Mouse (Mus musculus) embryonic facial prominence, embryonic 11.5 days (tissue): ENCODE results near the gene Pxt1. TPM values are rescaled to one million over a fixed set of nuclear protein-coding genes. Genes with fewer than 3 reads are reported as not detected.
"Not testable (repeated sequence)": the region's sequence is repeated elsewhere in the genome, so short reads cannot be mapped to it uniquely, and the experiment has no call there.

Experiments
- ATAC-seq: fragments of 200-750 bp; cut with Nextera tagmentation; replicated peaks from 2 replicates; pipeline ENCODE4 v1.8.0; 2017; ENCODE audit warnings: low read depth; ENCODE audit not compliant: insufficient number of reproducible peaks, low FRiP score, low TSS enrichment
- DNase-seq: peaks from one replicate; pipeline ENCODE4 v3.0.0-alpha.2; 2015; ENCODE audit warnings: low spot score
- H3K27ac ChIP-seq: fragments of 300-500 bp; sonication (generic); replicated peaks from 2 replicates; pipeline ENCODE4 v1.5.1; 2014; ENCODE audit warnings: mild to moderate bottlenecking, low read depth, low read length, control low read depth
- H3K27me3 ChIP-seq: fragments of 300-500 bp; sonication (generic); 2 replicates; pipeline ENCODE4 v1.6.1; 2014; ENCODE audit warnings: mild to moderate bottlenecking, low read length, moderate library complexity, mixed read lengths; ENCODE audit not compliant: control insufficient read depth, insufficient read depth
- H3K36me3 ChIP-seq: fragments of 300-500 bp; sonication (generic); replicated peaks from 2 replicates; pipeline ENCODE4 v1.6.1; 2014; ENCODE audit warnings: low read depth, mild to moderate bottlenecking, low read length, moderate library complexity, mixed read lengths; ENCODE audit not compliant: control insufficient read depth, insufficient read depth
- H3K4me1 ChIP-seq: fragments of 300-500 bp; sonication (generic); 2 replicates; pipeline ENCODE4 v1.6.1; 2014; ENCODE audit warnings: low read length, mixed read lengths; ENCODE audit not compliant: control insufficient read depth, insufficient read depth
- H3K4me2 ChIP-seq: fragments of 300-500 bp; sonication (generic); 2 replicates; pipeline ENCODE4 v1.6.1; 2014; ENCODE audit warnings: low read depth, mild to moderate bottlenecking, control low read depth, low read length, moderate library complexity
- H3K4me3 ChIP-seq: fragments of 300-500 bp; sonication (generic); 2 replicates; pipeline ENCODE4 v1.5.1; 2014; ENCODE audit warnings: low read depth, low read length, control low read depth
- H3K9ac ChIP-seq: fragments of 300-500 bp; sonication (generic); replicated peaks from 2 replicates; pipeline ENCODE4 v1.6.1; 2014; ENCODE audit warnings: mild to moderate bottlenecking, control low read depth, low read length
- H3K9me3 ChIP-seq: fragments of 300-500 bp; sonication (generic); replicated peaks from 2 replicates; pipeline ENCODE4 v1.6.1; 2016; ENCODE audit warnings: mild to moderate bottlenecking, low read length, inconsistent platforms, mixed read lengths; ENCODE audit not compliant: control insufficient read depth
- WGBS: fragments of 180-500 bp; shearing (Covaris S2); extraction: QIAGEN DNeasy Blood & Tissue Kit; methylation state at CpG from one replicate; pipeline ENCODE4 v1.1.7; 2014; 5-methylcytosine and 5-hydroxymethylcytosine counted together
- polyA plus RNA-seq: library from polyadenylated mRNA; unstranded; fragments of >200 nt; fragmentation: Nextera tagmentation; extraction: Ambion mirVana; gene quantifications from 2 replicates; pipeline ENCODE4 v1.2.1, GENCODE M21; 2014

Gene Pxt1
- not detected in 2 replicates for polyA plus RNA-seq

DNA sequence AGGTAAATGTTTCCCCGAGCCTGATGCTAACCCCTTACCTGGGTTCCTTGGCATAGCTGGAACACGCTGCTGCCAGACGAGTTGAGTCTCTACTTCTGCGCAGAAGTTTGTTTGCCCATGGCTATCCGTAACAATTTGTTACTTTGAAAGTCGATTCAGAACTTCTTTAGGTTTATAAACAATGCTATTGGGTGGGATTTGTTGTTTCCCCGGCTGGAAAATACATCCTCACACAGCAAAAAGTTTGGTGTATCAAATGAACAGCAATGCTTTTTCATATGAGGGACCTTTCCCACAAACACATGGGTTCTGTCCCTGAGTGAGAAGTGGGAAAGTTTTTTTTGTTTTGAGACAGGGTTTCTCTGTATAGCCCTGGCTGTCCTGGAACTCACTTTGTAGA is at the start of gene Pxt1:
Gene Pxt1, minus strand, starts transcription at position 101 of the 400 bp plus-strand sequence.
- Histone ChIP-seq H3K27ac (no peak within 1 kb of the TSS), H3K4me1 (no peaks in the 10 kb centered on the region), H3K36me3 (no peaks in the 10 kb centered on the region), H3K4me3 (no peak within 1 kb of the TSS), H3K4me2 (no peak within 1 kb of the TSS), H3K9me3 (no peaks in the 10 kb centered on the region), H3K9ac (no peak within 1 kb of the TSS), H3K27me3 (no peaks in the 10 kb centered on the region)
- DNase-seq = no peak
- WGBS = 87% methylated on average over 7 of the region's 7 CpGs
- ATAC-seq = no peak

DNA sequence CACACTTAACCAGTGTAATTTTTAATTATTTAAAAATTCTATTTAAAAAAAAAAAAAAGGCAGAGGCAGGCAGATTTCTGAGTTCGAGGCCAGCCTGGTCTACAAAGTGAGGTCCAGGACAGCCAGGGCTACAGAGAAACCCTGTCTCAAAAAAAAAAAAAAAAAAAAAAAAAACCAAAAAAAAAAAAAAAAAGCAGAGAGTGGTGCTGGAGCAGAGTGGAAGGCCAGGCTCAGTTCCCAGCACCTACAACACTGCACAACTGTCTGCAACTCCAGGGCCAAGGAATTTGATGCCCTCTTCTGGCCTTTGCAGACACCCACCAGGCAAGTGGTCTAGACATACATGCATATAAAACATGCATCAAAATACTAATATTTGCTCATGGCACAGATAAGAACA is 49.4 kb upstream of the Pxt1 start:
- not testable (repeated sequence) for H3K9ac ChIP-seq, H3K27me3 ChIP-seq, H3K9me3 ChIP-seq, ATAC-seq, H3K4me3 ChIP-seq, H3K27ac ChIP-seq, H3K4me2 ChIP-seq, H3K36me3 ChIP-seq, H3K4me1 ChIP-seq, DNase-seq
- WGBS = 95% methylated on average over 1 of the region's 1 CpGs

DNA sequence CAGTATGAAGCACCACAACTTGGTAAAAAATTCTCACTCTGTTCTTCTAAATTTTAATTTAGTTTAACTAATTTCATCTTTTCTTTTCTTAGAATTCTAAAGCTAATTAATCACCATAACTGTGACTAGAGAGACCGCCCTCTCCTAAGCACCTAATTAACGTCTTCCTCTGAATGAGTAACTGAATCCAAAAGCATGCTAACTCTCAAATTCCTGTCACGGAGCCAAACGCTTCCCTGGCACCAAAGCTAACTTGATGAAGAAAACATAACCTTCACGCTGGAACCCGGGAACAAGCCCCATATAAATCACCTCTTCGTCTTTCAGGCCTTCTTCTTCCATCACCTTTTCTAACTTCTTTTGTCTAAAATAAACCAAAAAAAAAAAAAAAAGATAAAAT is 48.5 kb upstream of the Pxt1 start:
- no peak overlapping the region for H3K4me2 ChIP-seq
- no peaks in the 10 kb centered on the region for H3K9me3 ChIP-seq
- H3K27me3 ChIP-seq = no peaks in the 10 kb centered on the region
- H3K4me3 ChIP-seq = no peak overlapping the region
- no peak overlapping the region for H3K27ac ChIP-seq
- no peak overlapping the region for H3K9ac ChIP-seq
- peaks cover 3% of the 10 kb centered on the region; the same call in 1 of the 2 replicates for H3K36me3 ChIP-seq
- no peak for ATAC-seq
- H3K4me1 ChIP-seq = no peaks in the 10 kb centered on the region
- 86% methylated on average over 7 of the region's 7 CpGs for WGBS
- no peak for DNase-seq

DNA sequence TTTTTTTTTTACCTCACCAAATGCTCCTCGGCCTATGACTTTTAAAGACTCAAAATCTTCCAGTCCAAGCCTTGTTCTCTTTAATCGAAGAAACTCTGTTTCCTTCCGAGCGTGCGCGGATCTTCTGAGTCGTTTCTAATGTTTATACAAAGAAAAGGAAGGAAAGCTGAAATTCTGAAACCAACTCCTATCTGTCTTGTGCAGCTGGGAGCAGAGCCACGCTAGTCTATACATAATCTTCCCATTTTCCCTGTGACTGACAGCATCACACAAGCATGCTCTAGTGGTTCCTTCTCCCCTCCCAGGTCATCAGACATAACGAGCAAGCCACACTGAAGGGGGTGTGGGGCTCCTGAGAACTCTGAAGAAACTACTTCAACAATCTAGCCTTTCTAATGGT is 47.6 kb upstream of the Pxt1 start:
- WGBS = 92% methylated on average over 9 of the region's 9 CpGs
- Histone ChIP-seq H3K4me1 (no peaks in the 10 kb centered on the region), H3K9ac (no peak overlapping the region), H3K27ac (no peak overlapping the region), H3K4me2 (no peak overlapping the region), H3K4me3 (no peak overlapping the region), H3K9me3 (no peaks in the 10 kb centered on the region), H3K27me3 (no peaks in the 10 kb centered on the region), H3K36me3 (peaks cover 3% of the 10 kb centered on the region; the same call in 1 of the 2 replicates)
- DNase-seq (no peak), ATAC-seq (no peak)

DNA sequence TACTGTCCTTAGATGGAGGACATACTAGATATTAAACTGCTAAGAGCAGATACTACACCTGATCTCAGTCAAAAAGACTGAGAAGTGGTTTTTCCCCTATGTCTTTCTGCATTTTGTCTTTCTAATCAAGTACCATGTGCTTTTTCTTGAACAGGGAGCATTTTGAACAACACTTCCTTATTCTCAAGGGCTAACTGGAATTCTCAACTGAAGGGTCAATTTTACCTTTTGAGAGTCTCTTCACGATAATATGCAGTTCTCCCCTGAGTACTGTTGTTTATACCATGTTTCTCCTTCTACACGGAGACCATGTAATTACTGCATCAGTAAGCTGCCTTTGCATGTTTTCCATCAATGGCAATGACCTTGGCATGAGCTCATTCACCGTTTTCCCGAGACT is 46.4 kb upstream of the Pxt1 start:
- Histone ChIP-seq H3K4me3 (no peak overlapping the region), H3K9me3 (no peaks in the 10 kb centered on the region), H3K27me3 (no peaks in the 10 kb centered on the region), H3K9ac (no peak overlapping the region), H3K4me1 (no peaks in the 10 kb centered on the region), H3K36me3 (peaks cover 3% of the 10 kb centered on the region; the same call in 1 of the 2 replicates), H3K27ac (no peak overlapping the region), H3K4me2 (no peak overlapping the region)
- no peak for DNase-seq
- ATAC-seq = no peak
- 75% methylated on average over 4 of the region's 4 CpGs for WGBS

DNA sequence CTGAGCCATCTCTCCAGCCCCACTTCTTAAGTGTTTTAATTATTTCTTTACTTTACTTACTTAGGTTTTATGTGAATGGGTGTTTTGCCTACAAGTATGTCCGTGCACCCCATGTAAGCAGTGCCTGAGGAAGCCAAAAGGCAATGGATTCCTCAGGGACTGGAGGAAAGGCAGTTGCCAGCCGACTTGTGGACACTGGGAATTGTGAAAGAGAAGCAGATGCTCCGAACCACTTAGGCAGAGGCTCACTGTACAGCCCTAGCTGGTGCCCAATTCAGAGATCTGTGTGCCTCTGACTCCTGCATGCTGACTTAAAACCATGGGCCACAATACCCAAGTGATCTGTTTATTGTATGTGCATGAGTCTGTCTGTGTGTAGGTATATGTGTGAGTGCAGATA is 45.4 kb upstream of the Pxt1 start:
- 78% methylated on average over 3 of the region's 3 CpGs for WGBS
- H3K4me2 ChIP-seq = no peak overlapping the region
- H3K4me3 ChIP-seq = no peak overlapping the region
- no peaks in the 10 kb centered on the region for H3K4me1 ChIP-seq
- no peak overlapping the region for H3K27ac ChIP-seq
- no peak overlapping the region for H3K9ac ChIP-seq
- no peak for DNase-seq
- H3K9me3 ChIP-seq = no peaks in the 10 kb centered on the region
- no peak for ATAC-seq
- no peaks in the 10 kb centered on the region for H3K27me3 ChIP-seq
- H3K36me3 ChIP-seq = no peaks in the 10 kb centered on the region; the same call in 1 of the 2 replicates

DNA sequence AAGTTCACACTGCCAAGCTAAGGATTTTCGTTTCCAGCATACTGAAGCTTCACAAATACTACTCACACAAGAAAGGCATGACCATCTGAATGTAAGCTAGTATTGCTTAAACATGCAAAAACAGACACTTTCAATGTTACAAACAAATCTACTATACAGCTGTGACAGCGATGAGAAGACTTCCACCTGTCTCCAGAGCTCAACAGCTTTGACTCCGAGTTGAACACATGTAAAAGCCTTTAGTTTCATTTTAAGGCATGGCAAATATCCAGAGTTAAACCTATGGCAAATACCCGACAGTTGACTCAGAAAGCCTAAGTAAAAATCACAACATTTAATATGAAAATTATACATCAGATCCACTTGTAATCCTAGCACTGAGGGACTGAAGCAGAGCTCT is 44.7 kb upstream of the Pxt1 start:
- no peaks in the 10 kb centered on the region; the same call in 1 of the 2 replicates for H3K36me3 ChIP-seq
- 90% methylated on average over 4 of the region's 4 CpGs for WGBS

DNA sequence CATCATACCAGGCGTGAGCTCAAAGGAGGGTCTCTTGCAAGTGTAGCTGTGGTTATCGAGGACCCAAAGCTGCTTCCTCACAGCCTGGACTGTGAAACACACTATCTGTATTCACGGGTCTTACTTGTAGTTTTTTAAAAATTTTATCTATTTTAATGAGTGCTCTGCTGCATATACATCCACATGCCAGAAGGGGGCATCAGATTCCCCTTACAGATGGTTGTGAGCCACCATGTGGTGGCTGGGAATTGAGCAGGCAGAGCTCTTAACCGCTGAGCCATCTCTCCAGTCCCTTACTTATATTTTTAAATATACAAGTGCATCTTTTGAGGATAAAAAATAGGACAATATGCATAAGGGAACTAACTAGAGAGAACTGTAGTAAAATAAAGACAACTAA is 44.1 kb upstream of the Pxt1 start:
- no peaks in the 10 kb centered on the region for H3K4me1 ChIP-seq
- no peaks in the 10 kb centered on the region; the same call in 1 of the 2 replicates for H3K36me3 ChIP-seq
- DNase-seq (peak; percentile 65), ATAC-seq (no peak)
- WGBS = 72% methylated on average over 4 of the region's 4 CpGs
- H3K4me2 ChIP-seq = no peak overlapping the region
- no peak overlapping the region for H3K4me3 ChIP-seq
- no peaks in the 10 kb centered on the region for H3K9me3 ChIP-seq
- no peaks in the 10 kb centered on the region for H3K27me3 ChIP-seq
- H3K9ac ChIP-seq = no peak overlapping the region
- H3K27ac ChIP-seq = no peak overlapping the region

More for the DNA sequence above, 44.7 kb upstream of the Pxt1 start:
- no peaks in the 10 kb centered on the region for H3K9me3 ChIP-seq
- H3K27me3 ChIP-seq = no peaks in the 10 kb centered on the region
- no peak overlapping the region for H3K27ac ChIP-seq
- no peaks in the 10 kb centered on the region for H3K4me1 ChIP-seq
- H3K9ac ChIP-seq = no peak overlapping the region
- no peak overlapping the region for H3K4me3 ChIP-seq
- H3K4me2 ChIP-seq = no peak overlapping the region
- no peak for DNase-seq
- no peak for ATAC-seq
